Mouse (Mus musculus): ENCODE data around the gene Zfyve21. TPM values are rescaled to one million over a fixed set of nuclear protein-coding genes. Genes with fewer than 3 reads are reported as not detected.

Gene Zfyve21
- polyA plus RNA-seq, 1 experiment = 39.5 TPM

- H3K4me3 ChIP-seq (ENCODE audit: insufficient read depth, low read length) = no peak overlapping the region
- TF ChIP-seq POLR2A (IDR thresholded peaks at IDR 0.05; ENCODE audit: extremely low read depth, insufficient read depth, low read length) = no peak
- no peak for TF ChIP-seq CTCF (IDR thresholded peaks at IDR 0.05; ENCODE audit: extremely low read depth, insufficient read depth, low read length)
- no peak overlapping the region for H3K27ac ChIP-seq (ENCODE audit: insufficient read depth, low read length)
- H3K4me1 ChIP-seq (ENCODE audit: control insufficient read depth, insufficient read depth, low read length) = peaks cover 10% of the 10 kb centered on the region
These were observed 37.3 kb downstream of the Zfyve21 start for GRCm38 (mm10) chr12:111851235-111851634.

GRCm38 (mm10) chr12:111851745-111852144 lies 37.8 kb downstream of the Zfyve21 start:
- Histone ChIP-seq H3K27ac (ENCODE audit: insufficient read depth, low read length) (no peak overlapping the region), H3K4me1 (ENCODE audit: control insufficient read depth, insufficient read depth, low read length) (peaks cover 10% of the 10 kb centered on the region), H3K4me3 (ENCODE audit: insufficient read depth, low read length) (no peak overlapping the region)
- TF ChIP-seq CTCF (IDR thresholded peaks at IDR 0.05; ENCODE audit: extremely low read depth, insufficient read depth, low read length) (no peak), POLR2A (IDR thresholded peaks at IDR 0.05; ENCODE audit: extremely low read depth, insufficient read depth, low read length) (no peak)

GRCm38 (mm10) chr12:111853011-111853436 lies 39.1 kb downstream of the Zfyve21 start:
- H3K4me1 ChIP-seq (ENCODE audit: control insufficient read depth, insufficient read depth, low read length) = peaks cover 10% of the 10 kb centered on the region
- H3K4me3 ChIP-seq (ENCODE audit: insufficient read depth, low read length) = no peak overlapping the region
- no peak overlapping the region for H3K27ac ChIP-seq (ENCODE audit: insufficient read depth, low read length)
- TF ChIP-seq CTCF (IDR thresholded peaks at IDR 0.05; ENCODE audit: extremely low read depth, insufficient read depth, low read length) (no peak), POLR2A (IDR thresholded peaks at IDR 0.05; ENCODE audit: extremely low read depth, insufficient read depth, low read length) (no peak)

GRCm38 (mm10) chr12:111853546-111853945 lies 39.6 kb downstream of the Zfyve21 start:
- Histone ChIP-seq H3K4me3 (ENCODE audit: insufficient read depth, low read length) (no peak overlapping the region), H3K4me1 (ENCODE audit: control insufficient read depth, insufficient read depth, low read length) (peaks cover 8% of the 10 kb centered on the region), H3K27ac (ENCODE audit: insufficient read depth, low read length) (no peak overlapping the region)
- TF ChIP-seq CTCF (IDR thresholded peaks at IDR 0.05; ENCODE audit: extremely low read depth, insufficient read depth, low read length) = no peak
- TF ChIP-seq POLR2A (IDR thresholded peaks at IDR 0.05; ENCODE audit: extremely low read depth, insufficient read depth, low read length) = no peak

- Histone ChIP-seq H3K4me1 (ENCODE audit: control insufficient read depth, insufficient read depth, low read length) (peaks cover 7% of the 10 kb centered on the region), H3K27ac (ENCODE audit: insufficient read depth, low read length) (no peak overlapping the region), H3K4me3 (ENCODE audit: insufficient read depth, low read length) (no peak overlapping the region)
- TF ChIP-seq POLR2A (IDR thresholded peaks at IDR 0.05; ENCODE audit: extremely low read depth, insufficient read depth, low read length) = no peak
- TF ChIP-seq CTCF (IDR thresholded peaks at IDR 0.05; ENCODE audit: extremely low read depth, insufficient read depth, low read length) = no peak
These were observed 41.5 kb downstream of the Zfyve21 start for GRCm38 (mm10) chr12:111855448-111855847.

- TF ChIP-seq CTCF (IDR thresholded peaks at IDR 0.05; ENCODE audit: extremely low read depth, insufficient read depth, low read length) (no peak), POLR2A (IDR thresholded peaks at IDR 0.05; ENCODE audit: extremely low read depth, insufficient read depth, low read length) (no peak)
- Histone ChIP-seq H3K4me1 (ENCODE audit: control insufficient read depth, insufficient read depth, low read length) (no peaks in the 10 kb centered on the region), H3K27ac (ENCODE audit: insufficient read depth, low read length) (no peak overlapping the region), H3K4me3 (ENCODE audit: insufficient read depth, low read length) (no peak overlapping the region)
These were observed 50.3 kb downstream of the Zfyve21 start for GRCm38 (mm10) chr12:111864206-111864824.

GRCm38 (mm10) chr12:111869806-111870205 lies 55.8 kb downstream of the Zfyve21 start:
- Histone ChIP-seq H3K4me3 (ENCODE audit: insufficient read depth, low read length) (no peak overlapping the region), H3K4me1 (ENCODE audit: control insufficient read depth, insufficient read depth, low read length) (no peaks in the 10 kb centered on the region), H3K27ac (ENCODE audit: insufficient read depth, low read length) (no peak overlapping the region)
- TF ChIP-seq CTCF (IDR thresholded peaks at IDR 0.05; ENCODE audit: extremely low read depth, insufficient read depth, low read length) = no peak
- TF ChIP-seq POLR2A (IDR thresholded peaks at IDR 0.05; ENCODE audit: extremely low read depth, insufficient read depth, low read length) = no peak

- TF ChIP-seq POLR2A (IDR thresholded peaks at IDR 0.05; ENCODE audit: extremely low read depth, insufficient read depth, low read length) = no peak
- TF ChIP-seq CTCF (IDR thresholded peaks at IDR 0.05; ENCODE audit: extremely low read depth, insufficient read depth, low read length) = no peak
- no peak overlapping the region for H3K27ac ChIP-seq (ENCODE audit: insufficient read depth, low read length)
- no peak overlapping the region for H3K4me3 ChIP-seq (ENCODE audit: insufficient read depth, low read length)
- peaks cover 2% of the 10 kb centered on the region; the same call in 1 of the 2 replicates for H3K4me1 ChIP-seq (ENCODE audit: control insufficient read depth, insufficient read depth, low read length)
These were observed 56.8 kb downstream of the Zfyve21 start for GRCm38 (mm10) chr12:111870811-111871210.

GRCm38 (mm10) chr12:111872079-111872478 lies 58.1 kb downstream of the Zfyve21 start:
- TF ChIP-seq POLR2A (IDR thresholded peaks at IDR 0.05; ENCODE audit: extremely low read depth, insufficient read depth, low read length) = no peak
- no peak for TF ChIP-seq CTCF (IDR thresholded peaks at IDR 0.05; ENCODE audit: extremely low read depth, insufficient read depth, low read length)
- Histone ChIP-seq H3K27ac (ENCODE audit: insufficient read depth, low read length) (no peak overlapping the region), H3K4me1 (ENCODE audit: control insufficient read depth, insufficient read depth, low read length) (peaks cover 2% of the 10 kb centered on the region; the same call in 1 of the 2 replicates)

GRCm38 (mm10) chr12:111874601-111875140 lies 60.7 kb downstream of the Zfyve21 start:
- TF ChIP-seq CTCF (IDR thresholded peaks at IDR 0.05; ENCODE audit: extremely low read depth, insufficient read depth, low read length) (no peak), POLR2A (IDR thresholded peaks at IDR 0.05; ENCODE audit: extremely low read depth, insufficient read depth, low read length) (no peak)
- Histone ChIP-seq H3K4me1 (ENCODE audit: control insufficient read depth, insufficient read depth, low read length) (peaks cover 2% of the 10 kb centered on the region; the same call in 1 of the 2 replicates), H3K27ac (ENCODE audit: insufficient read depth, low read length) (no peak overlapping the region), H3K4me3 (ENCODE audit: insufficient read depth, low read length) (no peak overlapping the region)

More at GRCm38 (mm10) chr12:111872079-111872478, 58.1 kb downstream of the Zfyve21 start:
- no peak overlapping the region for H3K4me3 ChIP-seq (ENCODE audit: insufficient read depth, low read length)
